Mouse (Mus musculus): ENCODE measurements at regions not wholly inside any gene's neighbourhood (a gene's known extent, or its start where the extent isn't known, plus 50 kb on each side); places are given as distances from the start of the nearest gene placed in this dataset.
A peak's percentile ranks its signal among the peaks of the same experiment; 100 is the strongest.

GRCm38 (mm10) chr11:89932231-89932865 is 70.3 kb downstream of the Pctp start:
- no peak for DNase-seq

GRCm38 (mm10) chr11:89929115-89929988 is 73.3 kb downstream of the Pctp start:
- DNase-seq, result no peak

GRCm38 (mm10) chr11:89927483-89928156 is 75.1 kb downstream of the Pctp start:
- DNase-seq, result no peak

GRCm38 (mm10) chr11:89922551-89922950 is 80.1 kb downstream of the Pctp start:
- peak; percentile 20 to 30 for DNase-seq

GRCm38 (mm10) chr11:89921146-89921545 is 81.5 kb downstream of the Pctp start:
- DNase-seq, result peak; percentile 69 to 80

- DNase-seq, result no peak
Measured at GRCm38 (mm10) chr11:89915795-89916194, 86.9 kb downstream of the Pctp start.

GRCm38 (mm10) chr11:89914577-89914976 is 88.1 kb downstream of the Pctp start:
- DNase-seq, result no peak

- DNase-seq, result peak in 1 of 2 experiments; percentile 24
Measured at GRCm38 (mm10) chr11:89901241-89901740, 101.4 kb downstream of the Pctp start.

GRCm38 (mm10) chr11:89898516-89898915 is 104.2 kb downstream of the Pctp start:
- no peak for DNase-seq

- DNase-seq, result no peak
Measured at GRCm38 (mm10) chr11:89896854-89897253, 105.8 kb downstream of the Pctp start.

- DNase-seq, result no peak
Measured at GRCm38 (mm10) chr11:89871587-89871986, 94.1 kb upstream of the Ankfn1 start.

- DNase-seq, result no peak
Measured at GRCm38 (mm10) chr11:89867575-89867974, 90.1 kb upstream of the Ankfn1 start.

GRCm38 (mm10) chr11:89856184-89856769 is 78.8 kb upstream of the Ankfn1 start:
- DNase-seq, result no peak

- no peak for DNase-seq
Measured at GRCm38 (mm10) chr11:89841853-89842252, 64.4 kb upstream of the Ankfn1 start.

GRCm38 (mm10) chr11:89839671-89840327 is 62.3 kb upstream of the Ankfn1 start:
- DNase-seq, result peak; percentile 72 to 79

GRCm38 (mm10) chr11:89837995-89838394 is 60.5 kb upstream of the Ankfn1 start:
- DNase-seq, result no peak

GRCm38 (mm10) chr11:89836897-89837296 is 59.4 kb upstream of the Ankfn1 start:
- no peak for DNase-seq

- DNase-seq, result no peak
Measured at GRCm38 (mm10) chr11:89834068-89834467, 56.6 kb upstream of the Ankfn1 start.

- DNase-seq, result peak in 1 of 2 experiments; percentile 8
Measured at GRCm38 (mm10) chr11:89831577-89832110, 54.2 kb upstream of the Ankfn1 start.

Measured in kidney, postnatal 4 days (tissue).